Mouse (Mus musculus) thymus, adult 2 months (tissue): ENCODE results near the gene Csrnp1. TPM values are rescaled to one million over a fixed set of nuclear protein-coding genes. Genes with fewer than 3 reads are reported as not detected.

ENCODE experiments used
- DNase-seq: peaks from one replicate; pipeline ENCODE4 v3.0.0; 2021
- H3K27ac ChIP-seq: fragments of 200-500 bp; 2 replicates; pipeline ENCODE4 v1.5.1; 2012; ENCODE audit warnings: low read length, control low read depth; ENCODE audit not compliant: control insufficient read depth, insufficient read depth
- H3K27me3 ChIP-seq: fragments of 200-500 bp; 2 replicates; pipeline ENCODE4 v1.6.1; 2012; ENCODE audit warnings: mild to moderate bottlenecking, low read length, moderate library complexity, mixed read lengths; ENCODE audit not compliant: control insufficient read depth, insufficient read depth
- H3K36me3 ChIP-seq: fragments of 200-500 bp; 2 replicates; pipeline ENCODE4 v1.6.1; 2012; ENCODE audit warnings: mild to moderate bottlenecking, low read length, moderate library complexity; ENCODE audit not compliant: control insufficient read depth, insufficient read depth
- H3K4me1 ChIP-seq: fragments of 200-500 bp; replicated peaks from 2 replicates; pipeline ENCODE4 v1.6.1; 2012; ENCODE audit warnings: low read length; ENCODE audit not compliant: control insufficient read depth, insufficient read depth
- H3K4me3 ChIP-seq: fragments of 200-500 bp; 2 replicates; pipeline ENCODE4 v1.5.1; 2012; ENCODE audit warnings: mild to moderate bottlenecking, low read length, control low read depth, moderate library complexity; ENCODE audit not compliant: control insufficient read depth, insufficient read depth
- CTCF ChIP-seq: fragments of 200-500 bp; IDR thresholded peaks from 2 replicates; pipeline ENCODE4 v1.5.1; 2012; ENCODE audit warnings: mild to moderate bottlenecking, control low read depth, low read length, moderate library complexity, borderline replicate concordance; ENCODE audit not compliant: control insufficient read depth, poor library complexity, insufficient read depth; ENCODE audit errors: extremely low read depth
- POLR2A ChIP-seq: fragments of 200-500 bp; IDR thresholded peaks from 2 replicates; pipeline ENCODE4 v1.6.1; 2012; ENCODE audit warnings: mild to moderate bottlenecking, low read length, control low read depth, moderate library complexity; ENCODE audit not compliant: control insufficient read depth, poor library complexity, insufficient read depth; ENCODE audit errors: extremely low read depth
- WGBS: fragments of 180-500 bp; shearing (Covaris S2); methylation state at CpG from one replicate; pipeline ENCODE4 v1.1.7; 2018; 5-methylcytosine and 5-hydroxymethylcytosine counted together
- polyA plus RNA-seq: library from polyadenylated mRNA; depleted of rRNA; stranded (reverse); fragments of >200 nt; gene quantifications from 2 replicates; pipeline ENCODE4 v1.2.3, GENCODE M21; 2012

Gene Csrnp1
- polyA plus RNA-seq, 1 experiment = 283 TPM

DNA sequence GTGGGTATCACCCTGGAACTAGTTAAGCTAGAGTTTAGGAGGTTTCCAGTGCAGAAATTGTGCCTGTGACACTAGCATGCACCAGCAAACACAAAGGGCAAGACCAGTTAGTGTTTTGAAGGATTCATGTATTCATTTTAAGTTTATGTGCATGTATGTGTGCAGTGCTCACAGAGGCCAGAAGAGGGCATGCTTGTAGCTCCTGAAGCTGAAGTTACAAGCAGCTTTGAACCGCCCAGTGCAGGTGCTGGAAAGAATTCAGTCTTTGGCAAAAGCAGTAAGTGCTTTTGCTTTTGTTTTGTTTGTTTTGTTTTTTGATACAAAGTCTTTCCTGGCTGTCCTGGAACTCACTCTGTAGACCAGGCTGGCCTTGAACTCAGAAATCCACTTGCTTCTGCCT, 23.4 kb upstream of the Csrnp1 start:
- WGBS = 100% methylated on average over 1 of the region's 1 CpGs
- no peak overlapping the region for H3K27ac ChIP-seq

DNA sequence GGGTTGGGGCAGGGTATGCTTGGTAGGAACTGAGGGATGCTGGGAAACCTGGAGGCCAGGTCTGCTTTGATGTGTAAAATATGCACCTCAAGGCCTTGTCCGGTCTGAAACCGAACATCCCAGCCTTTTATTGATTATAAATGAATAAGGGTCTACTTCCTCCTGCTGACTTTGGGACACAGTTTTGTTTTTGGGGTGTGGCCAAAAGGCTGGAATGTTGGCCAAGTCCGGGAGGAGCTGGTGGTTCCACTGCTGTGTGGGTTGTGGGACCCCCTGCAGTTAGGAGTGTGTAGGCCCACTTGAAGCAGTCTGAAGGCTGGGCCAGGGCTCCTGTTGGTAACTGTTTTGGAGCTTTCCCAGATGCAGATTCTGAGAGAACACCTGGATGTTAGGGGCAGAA, 21.5 kb upstream of the Csrnp1 start:
- WGBS = 97% methylated on average over 3 of the region's 3 CpGs
- Histone ChIP-seq H3K4me1 (peaks cover 13% of the 10 kb centered on the region), H3K27me3 (no peaks in the 10 kb centered on the region), H3K27ac (no peak overlapping the region), H3K4me3 (no peak overlapping the region), H3K36me3 (no peaks in the 10 kb centered on the region)
- no peak for DNase-seq
- TF ChIP-seq CTCF (no peak), POLR2A (no peak)

More for the DNA sequence above, 23.4 kb upstream of the Csrnp1 start:
- TF ChIP-seq CTCF (no peak), POLR2A (no peak)
- no peak for DNase-seq
- H3K4me1 ChIP-seq = peaks cover 5% of the 10 kb centered on the region
- H3K4me3 ChIP-seq = no peak overlapping the region
- no peaks in the 10 kb centered on the region for H3K36me3 ChIP-seq
- no peaks in the 10 kb centered on the region for H3K27me3 ChIP-seq

DNA sequence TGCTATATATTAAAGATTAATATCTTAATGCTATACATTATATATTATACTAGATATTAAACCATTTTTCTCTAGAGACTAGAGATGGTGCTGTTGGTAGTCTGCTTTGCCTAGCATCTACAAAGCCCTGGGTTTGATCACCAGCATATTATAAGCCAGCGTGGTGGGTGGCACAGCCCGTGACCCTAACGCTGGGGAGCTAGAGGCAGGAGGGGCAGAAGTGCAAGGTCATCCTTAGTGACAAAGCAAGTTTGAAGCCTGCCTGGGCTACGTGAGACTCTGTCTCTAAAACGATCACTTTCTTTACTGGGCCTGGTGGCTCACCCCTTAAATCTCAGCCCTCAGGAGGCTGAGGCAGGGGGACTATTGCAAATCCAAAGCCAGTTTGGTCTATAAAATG, 18.4 kb upstream of the Csrnp1 start:
- Histone ChIP-seq H3K27me3 (no peaks in the 10 kb centered on the region), H3K27ac (no peak overlapping the region), H3K4me3 (no peak overlapping the region), H3K4me1 (peaks cover 8% of the 10 kb centered on the region), H3K36me3 (no peaks in the 10 kb centered on the region)
- TF ChIP-seq POLR2A (no peak), CTCF (no peak)
- 85% methylated on average over 5 of the region's 5 CpGs for WGBS
- DNase-seq = no peak

DNA sequence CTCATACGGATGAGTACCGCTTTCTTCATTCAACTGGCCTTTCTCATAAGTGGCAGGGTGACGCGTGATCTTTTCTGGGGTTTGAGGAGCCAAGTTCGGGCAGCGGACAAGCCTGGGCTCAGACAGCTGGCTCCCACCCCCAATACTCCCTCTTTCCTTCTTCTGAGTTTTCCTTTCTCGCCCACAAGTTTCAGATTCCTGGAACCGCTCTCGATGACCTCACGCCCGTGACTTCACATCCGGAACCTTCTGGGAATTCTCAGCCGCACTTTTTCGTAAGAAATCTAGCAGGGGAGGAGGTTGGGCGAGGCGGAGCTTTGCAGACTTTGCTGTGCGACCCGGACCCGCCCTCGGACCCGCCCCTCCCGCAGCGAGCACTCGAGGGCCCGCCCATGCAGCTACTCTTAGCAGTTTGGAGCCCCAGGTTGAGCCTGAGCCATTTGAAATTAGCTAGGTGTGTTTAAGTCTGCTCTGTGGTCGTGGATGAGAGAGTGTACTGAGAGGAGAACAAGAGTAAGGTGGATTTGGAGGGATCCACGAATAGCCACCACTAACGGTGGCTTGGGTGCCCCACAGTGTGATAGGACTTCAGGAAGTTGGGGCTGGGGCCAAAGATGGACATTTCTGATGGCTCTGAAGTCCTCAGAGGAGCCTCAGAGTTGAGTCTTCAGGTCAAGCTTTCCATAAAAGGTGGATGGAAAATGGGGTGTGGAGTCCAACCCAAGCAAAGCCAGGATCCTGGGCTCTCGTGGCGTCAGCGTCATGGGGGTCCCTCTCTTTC, 17.7 kb upstream of the Csrnp1 start:
- DNase-seq = peak; percentile 80
- H3K36me3 ChIP-seq = no peaks in the 10 kb centered on the region
- H3K4me1 ChIP-seq = peaks cover 8% of the 10 kb centered on the region
- peak overlapping the region; percentile 47 for H3K4me3 ChIP-seq
- 11% methylated on average over 31 of the region's 31 CpGs for WGBS
- no peak overlapping the region for H3K27ac ChIP-seq
- TF ChIP-seq CTCF = no peak
- no peak for TF ChIP-seq POLR2A
- H3K27me3 ChIP-seq = no peaks in the 10 kb centered on the region

DNA sequence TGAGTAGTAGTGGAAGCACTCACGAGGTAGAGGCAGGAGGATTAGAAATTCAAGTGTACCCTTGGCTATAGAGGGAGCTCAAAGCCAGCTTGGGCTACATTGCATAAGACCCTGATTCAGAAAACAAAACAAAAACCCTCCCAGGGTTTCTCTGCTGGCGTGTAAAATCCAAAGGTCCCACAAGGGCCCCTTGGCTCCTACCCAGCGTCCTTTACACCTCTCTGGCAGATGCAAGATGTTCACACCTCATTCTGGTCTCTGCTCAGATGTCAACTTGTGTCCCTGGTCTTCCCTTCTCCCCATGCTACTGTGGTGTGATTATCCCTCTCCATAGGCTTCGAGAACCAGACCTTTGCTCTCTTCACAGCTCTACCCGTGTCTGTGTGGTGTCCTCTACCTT, 16.3 kb upstream of the Csrnp1 start:
- WGBS = 81% methylated on average over 5 of the region's 5 CpGs
- peaks cover 8% of the 10 kb centered on the region for H3K4me1 ChIP-seq
- no peak for DNase-seq
- H3K27me3 ChIP-seq = no peaks in the 10 kb centered on the region
- H3K4me3 ChIP-seq = no peak overlapping the region
- TF ChIP-seq CTCF = no peak
- no peak for TF ChIP-seq POLR2A
- H3K27ac ChIP-seq = no peak overlapping the region
- H3K36me3 ChIP-seq = no peaks in the 10 kb centered on the region

DNA sequence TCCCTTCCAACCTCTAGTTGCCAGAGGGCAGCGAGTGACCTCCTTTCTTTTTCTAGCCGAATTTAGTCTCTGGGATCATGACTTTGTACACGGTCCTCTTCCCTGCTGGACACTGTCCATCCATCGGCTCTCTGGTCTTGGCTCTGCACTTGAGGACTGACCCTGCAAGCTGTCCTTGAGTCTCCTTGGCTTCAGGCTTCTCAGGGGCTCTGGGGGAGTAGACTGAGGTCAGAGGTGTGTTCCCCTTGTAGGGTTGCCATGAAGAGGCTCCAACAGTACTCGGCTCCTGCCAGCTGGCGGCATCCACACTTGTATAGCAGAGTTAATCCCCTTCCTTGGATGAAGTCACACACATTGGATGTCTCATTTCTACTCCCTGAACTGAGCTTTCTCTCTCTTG, 15.2 kb upstream of the Csrnp1 start:
- Histone ChIP-seq H3K27me3 (no peaks in the 10 kb centered on the region), H3K27ac (no peak overlapping the region), H3K36me3 (no peaks in the 10 kb centered on the region), H3K4me1 (peaks cover 8% of the 10 kb centered on the region), H3K4me3 (no peak overlapping the region)
- TF ChIP-seq POLR2A (no peak), CTCF (no peak)
- DNase-seq = no peak
- 89% methylated on average over 6 of the region's 6 CpGs for WGBS
